Mouse (Mus musculus): Measurements from ENCODE around the gene Thsd4. TPM values are rescaled to one million over a fixed set of nuclear protein-coding genes. Genes with fewer than 3 reads are reported as not detected.

Thsd4 gene
- total and polyA plus RNA-seq, 2 experiments: 0.70 to 0.92 TPM

DNA sequence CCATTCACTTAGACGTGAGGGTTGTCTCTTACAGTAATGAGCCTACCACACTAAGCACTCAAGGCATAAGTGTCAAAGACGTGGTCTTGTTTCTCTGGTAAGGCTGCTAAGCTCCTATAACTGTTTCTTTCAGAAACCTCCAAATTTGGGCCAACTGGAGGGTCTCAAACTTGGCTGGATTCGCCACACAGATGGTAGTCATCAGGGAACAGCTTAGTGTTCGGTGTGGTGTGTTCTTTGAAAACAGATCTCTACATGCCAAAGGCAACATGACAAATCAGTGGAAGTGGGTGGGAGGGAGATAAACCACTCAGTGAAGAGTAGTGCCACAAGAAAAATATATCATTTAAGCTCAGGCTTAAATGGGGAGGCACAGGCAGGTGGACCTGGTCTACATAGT, 191.9 kb downstream of the Thsd4 start:
- Histone ChIP-seq H3K36me3 (ENCODE audit: control insufficient read depth, insufficient read depth, low read length) (no peaks in the 10 kb centered on the region), H3K9ac (ENCODE audit: low read depth, low read length) (no peak overlapping the region), H3K4me1 (ENCODE audit: control insufficient read depth, insufficient read depth, low read length) (no peaks in the 10 kb centered on the region), H3K27ac (replicated peaks; ENCODE audit: insufficient read depth, low read depth, low read length) (no peak overlapping the region), H3K27me3 (ENCODE audit: control insufficient read depth, insufficient read depth, low read length) (no peaks in the 10 kb centered on the region), H3K79me2 (ENCODE audit: control insufficient read depth, insufficient read depth, low read length) (no peaks in the 10 kb centered on the region), H3K4me3 (ENCODE audit: insufficient read depth, low read depth, low read length) (no peak overlapping the region)
- 88% methylated on average over 4 of the region's 4 CpGs for WGBS
- TF ChIP-seq CTCF (IDR thresholded peaks at IDR 0.05; ENCODE audit: low read depth, low read length) (no peak), POLR2A (IDR thresholded peaks at IDR 0.05; ENCODE audit: extremely low read depth, insufficient read depth, low read length) (no peak)
- no peak for DNase-seq (ENCODE audit: extremely low read depth, low read depth, low spot score)

DNA sequence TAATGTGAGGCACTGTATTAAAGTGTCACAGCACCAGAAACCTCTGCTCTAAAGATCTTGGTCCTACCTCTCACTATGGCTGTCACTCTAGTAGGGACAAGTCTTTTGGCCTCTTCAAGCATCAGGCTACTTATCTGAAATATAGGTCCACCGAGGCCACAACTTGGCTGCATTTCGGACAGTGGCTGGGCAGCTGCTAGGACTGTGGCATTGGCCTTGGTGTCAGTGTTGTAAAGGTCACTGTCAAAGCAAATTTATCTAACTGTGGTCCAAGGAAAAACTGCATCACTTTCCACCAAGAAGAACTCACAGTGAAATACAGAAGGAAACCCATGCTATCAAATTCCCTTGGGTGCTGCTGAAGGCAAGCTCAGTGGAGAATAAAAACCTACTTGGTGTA, 197.1 kb downstream of the Thsd4 start:
- WGBS: 33% methylated on average over 2 of the region's 2 CpGs
- DNase-seq (ENCODE audit: extremely low read depth, low read depth, low spot score): peak; percentile 12
- H3K79me2 ChIP-seq (ENCODE audit: control insufficient read depth, insufficient read depth, low read length): no peaks in the 10 kb centered on the region

DNA sequence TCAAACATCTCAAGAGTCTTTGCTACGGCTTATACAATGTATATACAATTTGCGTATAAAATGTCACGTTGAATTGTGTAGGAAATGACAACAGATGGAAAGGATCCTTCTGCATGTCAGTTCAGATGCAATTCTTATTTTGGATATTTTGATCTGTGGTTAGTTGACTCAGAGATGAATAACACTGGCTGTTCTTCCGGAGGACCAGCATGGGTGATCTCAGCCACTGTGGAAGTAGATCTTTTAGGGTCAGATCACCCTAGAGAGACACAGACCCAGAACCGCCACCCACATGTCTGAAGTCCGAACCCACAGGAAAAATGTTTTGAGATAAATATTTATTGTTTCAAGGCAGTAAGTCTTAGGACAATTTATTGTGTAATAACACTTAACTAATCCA, 198.4 kb downstream of the Thsd4 start:
- no peak overlapping the region for H3K27ac ChIP-seq (replicated peaks; ENCODE audit: insufficient read depth, low read depth, low read length)
- no peaks in the 10 kb centered on the region for H3K27me3 ChIP-seq (ENCODE audit: control insufficient read depth, insufficient read depth, low read length)
- TF ChIP-seq POLR2A (IDR thresholded peaks at IDR 0.05; ENCODE audit: extremely low read depth, insufficient read depth, low read length) (no peak), CTCF (IDR thresholded peaks at IDR 0.05; ENCODE audit: low read depth, low read length) (no peak)
- no peak overlapping the region for H3K9ac ChIP-seq (ENCODE audit: low read depth, low read length)
- H3K4me3 ChIP-seq (ENCODE audit: insufficient read depth, low read depth, low read length): no peak overlapping the region
- WGBS: 93% methylated on average over 6 of the region's 6 CpGs
- DNase-seq (ENCODE audit: extremely low read depth, low read depth, low spot score): no peak
- no peaks in the 10 kb centered on the region for H3K4me1 ChIP-seq (ENCODE audit: control insufficient read depth, insufficient read depth, low read length)
- no peaks in the 10 kb centered on the region for H3K36me3 ChIP-seq (ENCODE audit: control insufficient read depth, insufficient read depth, low read length)
- H3K79me2 ChIP-seq (ENCODE audit: control insufficient read depth, insufficient read depth, low read length): no peaks in the 10 kb centered on the region

More for the DNA sequence above, 197.1 kb downstream of the Thsd4 start:
- Histone ChIP-seq H3K4me3 (ENCODE audit: insufficient read depth, low read depth, low read length) (no peak overlapping the region), H3K27me3 (ENCODE audit: control insufficient read depth, insufficient read depth, low read length) (no peaks in the 10 kb centered on the region), H3K36me3 (ENCODE audit: control insufficient read depth, insufficient read depth, low read length) (no peaks in the 10 kb centered on the region), H3K4me1 (ENCODE audit: control insufficient read depth, insufficient read depth, low read length) (no peaks in the 10 kb centered on the region), H3K27ac (replicated peaks; ENCODE audit: insufficient read depth, low read depth, low read length) (no peak overlapping the region), H3K9ac (ENCODE audit: low read depth, low read length) (no peak overlapping the region)
- TF ChIP-seq POLR2A (IDR thresholded peaks at IDR 0.05; ENCODE audit: extremely low read depth, insufficient read depth, low read length) (no peak), CTCF (IDR thresholded peaks at IDR 0.05; ENCODE audit: low read depth, low read length) (no peak)

DNA sequence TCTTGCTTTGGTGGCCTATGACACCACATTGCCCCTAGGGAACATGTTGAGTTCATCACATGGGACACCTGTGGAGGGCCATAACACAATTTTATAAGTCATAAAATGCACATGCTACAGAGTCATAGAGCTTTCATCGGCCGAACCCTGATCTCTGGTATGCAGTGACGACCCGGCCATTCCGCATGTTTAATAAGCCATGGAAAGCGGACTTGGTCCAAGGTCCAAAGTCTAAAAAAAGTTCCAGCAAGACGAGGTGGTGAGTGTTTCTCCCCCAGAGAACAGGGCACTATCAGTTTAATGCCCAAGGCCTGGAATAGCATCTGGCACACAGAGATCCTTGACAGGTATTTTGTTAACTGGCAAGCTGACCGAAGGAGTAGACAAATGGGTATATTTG, 204.6 kb downstream of the Thsd4 start:
- Histone ChIP-seq H3K4me3 (ENCODE audit: insufficient read depth, low read depth, low read length) (no peak overlapping the region), H3K9ac (ENCODE audit: low read depth, low read length) (no peak overlapping the region), H3K79me2 (ENCODE audit: control insufficient read depth, insufficient read depth, low read length) (no peaks in the 10 kb centered on the region), H3K36me3 (ENCODE audit: control insufficient read depth, insufficient read depth, low read length) (no peaks in the 10 kb centered on the region), H3K4me1 (ENCODE audit: control insufficient read depth, insufficient read depth, low read length) (peaks cover 2% of the 10 kb centered on the region; the same call in 1 of the 2 replicates), H3K27me3 (ENCODE audit: control insufficient read depth, insufficient read depth, low read length) (no peaks in the 10 kb centered on the region), H3K27ac (replicated peaks; ENCODE audit: insufficient read depth, low read depth, low read length) (no peak overlapping the region)
- WGBS: 74% methylated on average over 8 of the region's 8 CpGs
- TF ChIP-seq CTCF (IDR thresholded peaks at IDR 0.05; ENCODE audit: low read depth, low read length) (no peak), POLR2A (IDR thresholded peaks at IDR 0.05; ENCODE audit: extremely low read depth, insufficient read depth, low read length) (no peak)
- DNase-seq (ENCODE audit: extremely low read depth, low read depth, low spot score): peak; percentile 21

DNA sequence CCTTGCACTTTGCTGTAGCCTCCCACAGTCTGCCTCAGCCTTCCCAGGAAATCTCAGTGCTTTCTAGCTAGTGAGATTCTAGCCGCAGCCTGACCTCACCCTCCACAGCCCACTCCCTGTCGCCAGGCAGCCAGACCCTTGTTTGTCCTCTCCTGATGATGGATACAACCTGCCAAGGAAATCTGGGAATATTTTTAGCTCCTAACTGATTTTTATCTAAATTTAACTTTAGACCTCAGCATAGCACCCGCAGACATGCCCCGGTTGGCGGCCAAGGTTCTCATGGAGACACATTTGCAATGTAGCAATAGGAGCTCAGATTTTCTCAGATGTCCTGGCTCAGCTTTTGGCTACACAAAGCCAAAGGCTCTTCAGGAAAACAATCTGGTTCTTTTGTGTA, 205.3 kb downstream of the Thsd4 start:
- 88% methylated on average over 5 of the region's 5 CpGs for WGBS
- no peak overlapping the region for H3K9ac ChIP-seq (ENCODE audit: low read depth, low read length)
- H3K4me3 ChIP-seq (ENCODE audit: insufficient read depth, low read depth, low read length): no peak overlapping the region
- TF ChIP-seq POLR2A (IDR thresholded peaks at IDR 0.05; ENCODE audit: extremely low read depth, insufficient read depth, low read length) (no peak), CTCF (IDR thresholded peaks at IDR 0.05; ENCODE audit: low read depth, low read length) (no peak)
- no peak for DNase-seq (ENCODE audit: extremely low read depth, low read depth, low spot score)
- H3K79me2 ChIP-seq (ENCODE audit: control insufficient read depth, insufficient read depth, low read length): no peaks in the 10 kb centered on the region
- no peaks in the 10 kb centered on the region for H3K27me3 ChIP-seq (ENCODE audit: control insufficient read depth, insufficient read depth, low read length)
- no peak overlapping the region for H3K27ac ChIP-seq (replicated peaks; ENCODE audit: insufficient read depth, low read depth, low read length)
- no peaks in the 10 kb centered on the region for H3K36me3 ChIP-seq (ENCODE audit: control insufficient read depth, insufficient read depth, low read length)
- peaks cover 2% of the 10 kb centered on the region; the same call in 1 of the 2 replicates for H3K4me1 ChIP-seq (ENCODE audit: control insufficient read depth, insufficient read depth, low read length)

DNA sequence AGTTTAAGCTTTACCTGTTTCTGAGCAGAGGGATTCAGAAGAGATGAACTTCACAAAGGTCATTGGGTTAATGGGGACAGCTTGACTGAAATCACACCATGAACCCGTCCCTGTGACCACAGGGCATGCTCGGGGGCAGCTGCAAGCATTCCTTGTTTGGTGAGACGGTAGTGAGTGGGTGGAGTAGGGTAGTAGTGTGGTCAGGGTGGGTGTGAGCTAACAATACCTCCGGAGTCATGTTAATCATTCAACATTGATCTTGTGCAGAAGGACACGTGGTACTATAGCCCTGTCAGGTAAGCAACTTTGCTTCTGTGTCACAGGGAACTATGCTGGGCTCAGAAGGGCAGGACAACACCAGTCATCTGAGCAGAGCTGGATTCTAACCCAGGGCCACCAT, 206.3 kb downstream of the Thsd4 start:
- Histone ChIP-seq H3K36me3 (ENCODE audit: control insufficient read depth, insufficient read depth, low read length) (no peaks in the 10 kb centered on the region), H3K9ac (ENCODE audit: low read depth, low read length) (no peak overlapping the region), H3K4me3 (ENCODE audit: insufficient read depth, low read depth, low read length) (no peak overlapping the region), H3K4me1 (ENCODE audit: control insufficient read depth, insufficient read depth, low read length) (peaks cover 7% of the 10 kb centered on the region), H3K27me3 (ENCODE audit: control insufficient read depth, insufficient read depth, low read length) (no peaks in the 10 kb centered on the region), H3K79me2 (ENCODE audit: control insufficient read depth, insufficient read depth, low read length) (no peaks in the 10 kb centered on the region), H3K27ac (replicated peaks; ENCODE audit: insufficient read depth, low read depth, low read length) (no peak overlapping the region)
- WGBS: 27% methylated on average over 5 of the region's 5 CpGs
- no peak for TF ChIP-seq POLR2A (IDR thresholded peaks at IDR 0.05; ENCODE audit: extremely low read depth, insufficient read depth, low read length)
- no peak for TF ChIP-seq CTCF (IDR thresholded peaks at IDR 0.05; ENCODE audit: low read depth, low read length)
- DNase-seq (ENCODE audit: extremely low read depth, low read depth, low spot score): peak; percentile 50
